Mouse (Mus musculus): ENCODE results near the gene Rapgef4. TPM values are rescaled to one million over a fixed set of nuclear protein-coding genes. Genes with fewer than 3 reads are reported as not detected.
"Not testable (repeated sequence)": the region's sequence is repeated elsewhere in the genome, so short reads cannot be mapped to it uniquely, and the experiment has no call there.

Rapgef4 gene
- total RNA-seq, 2 experiments from 2014 or later: 460 to 461 TPM

DNA sequence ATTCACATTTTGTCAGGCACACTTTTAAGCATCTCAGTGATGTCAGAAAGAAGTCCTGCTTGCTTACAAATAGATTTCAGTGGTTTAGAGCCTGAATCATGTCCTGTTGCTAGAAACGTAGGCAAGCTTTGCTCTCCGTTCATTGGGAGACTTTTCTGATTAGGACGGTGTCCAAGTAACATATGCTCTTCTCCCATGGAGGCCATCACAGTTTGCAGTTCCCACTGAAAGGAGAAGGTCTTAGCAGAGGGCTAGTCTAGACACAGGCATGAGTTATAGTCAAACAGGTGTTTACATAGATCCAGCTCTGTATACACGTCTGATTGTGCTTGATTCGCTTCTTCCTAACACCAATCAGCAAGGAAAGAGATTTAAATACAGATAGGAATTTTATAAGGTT lies 135.7 kb downstream of the Rapgef4 start:
- no peak for DNase-seq (ENCODE audit: low spot score in 2 of 2)

DNA sequence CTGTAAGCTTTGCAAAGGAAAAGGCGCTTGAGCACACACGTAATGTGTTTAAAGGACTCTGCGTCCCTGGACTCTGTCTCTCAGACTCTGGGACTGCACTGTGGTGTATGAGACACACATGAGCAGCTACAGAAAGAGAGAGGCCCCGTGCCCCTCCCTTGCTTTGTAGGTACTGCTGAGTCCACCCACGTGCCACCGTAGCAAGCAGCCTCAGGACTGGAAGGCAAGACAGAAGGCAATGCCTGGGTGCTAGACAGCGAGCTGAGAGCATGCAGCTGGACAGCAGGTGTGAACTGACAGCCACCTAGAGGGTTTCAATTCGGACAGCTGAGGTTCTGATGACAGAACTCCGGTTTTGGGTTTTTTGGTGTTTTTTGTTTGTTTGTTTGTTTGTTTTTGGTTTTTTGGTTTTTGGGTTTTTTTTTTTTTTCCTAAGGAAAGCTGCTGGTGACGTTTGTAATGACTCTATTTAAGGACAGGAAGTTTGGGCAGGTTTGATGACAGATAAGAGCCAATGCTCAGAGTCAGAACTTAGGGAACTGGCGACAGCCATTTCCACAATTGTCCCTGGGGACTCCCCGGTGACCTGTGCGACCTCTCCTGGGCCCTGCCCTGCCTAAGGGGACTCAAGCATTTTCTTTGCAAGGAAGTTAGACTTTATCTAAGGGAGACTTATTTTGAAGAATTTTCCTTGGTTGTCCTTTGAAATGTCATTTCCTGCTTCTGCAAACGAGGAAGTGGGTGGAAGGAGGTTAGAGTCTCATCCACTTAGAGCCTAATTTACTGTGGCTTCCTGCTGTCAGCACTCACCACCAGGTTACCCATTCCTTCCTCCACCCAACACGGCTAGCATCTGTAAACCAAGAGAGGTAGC lies 136.3 kb downstream of the Rapgef4 start:
- DNase-seq (ENCODE audit: low spot score in 2 of 2): peak; percentile 31 to 41

DNA sequence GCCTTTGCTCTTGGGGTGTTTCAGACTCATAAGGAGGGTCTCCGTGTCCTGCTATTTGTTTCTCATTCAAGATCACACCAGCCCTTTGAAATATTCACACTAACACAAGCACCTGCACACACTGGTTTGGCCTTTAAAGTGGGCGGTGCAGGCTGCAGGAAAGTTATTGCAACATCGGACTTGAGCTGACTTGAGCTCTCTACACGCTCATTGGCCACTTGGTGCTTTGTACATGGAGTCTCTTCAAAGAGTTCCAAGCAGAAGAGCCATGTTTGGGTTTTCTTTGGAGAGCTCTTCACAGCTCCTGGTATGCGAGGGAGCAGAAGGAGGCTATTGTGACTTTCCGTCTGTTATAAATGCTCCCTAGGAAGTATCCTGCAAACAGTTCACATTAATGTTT lies 139.2 kb downstream of the Rapgef4 start:
- DNase-seq (ENCODE audit: low spot score in 2 of 2): no peak

DNA sequence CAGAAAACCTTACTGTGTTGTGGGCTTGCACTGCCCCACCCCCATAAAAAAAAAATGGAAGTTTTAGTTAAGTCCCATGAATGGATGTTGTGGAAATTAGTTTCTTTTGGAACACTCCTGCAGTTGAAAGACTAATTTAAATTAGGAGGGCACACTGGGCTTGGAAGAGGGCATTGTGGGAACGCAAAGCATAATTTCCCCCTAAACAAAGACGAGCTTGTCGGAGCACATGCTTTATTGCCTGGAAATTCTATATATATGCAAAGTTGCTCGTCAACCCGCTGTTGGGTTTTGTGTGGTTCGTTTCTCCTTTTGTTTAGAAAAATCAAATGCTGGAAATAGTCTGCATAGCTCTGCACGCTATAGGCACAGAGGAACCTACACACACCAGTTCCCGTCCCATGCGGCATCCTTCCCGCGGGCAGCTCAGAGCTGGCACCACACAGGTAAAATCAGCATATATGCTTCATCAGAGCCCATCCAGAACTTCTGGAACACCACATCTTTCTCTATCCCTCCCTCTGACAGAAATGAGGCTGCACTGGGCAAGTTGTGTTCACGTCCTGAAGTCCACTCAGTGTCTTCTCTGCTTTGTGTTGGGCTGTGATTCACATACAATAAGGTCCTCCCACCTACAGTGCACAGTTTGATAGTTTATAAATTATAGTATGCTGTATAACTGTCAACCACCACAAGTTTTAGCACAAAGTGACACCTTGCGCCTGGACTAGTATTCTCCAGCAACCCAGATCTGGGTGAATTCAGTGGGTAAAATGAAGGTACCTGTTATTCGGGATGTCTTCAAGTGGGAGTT lies 141.6 kb downstream of the Rapgef4 start:
- DNase-seq (ENCODE audit: low spot score in 2 of 2): no peak

DNA sequence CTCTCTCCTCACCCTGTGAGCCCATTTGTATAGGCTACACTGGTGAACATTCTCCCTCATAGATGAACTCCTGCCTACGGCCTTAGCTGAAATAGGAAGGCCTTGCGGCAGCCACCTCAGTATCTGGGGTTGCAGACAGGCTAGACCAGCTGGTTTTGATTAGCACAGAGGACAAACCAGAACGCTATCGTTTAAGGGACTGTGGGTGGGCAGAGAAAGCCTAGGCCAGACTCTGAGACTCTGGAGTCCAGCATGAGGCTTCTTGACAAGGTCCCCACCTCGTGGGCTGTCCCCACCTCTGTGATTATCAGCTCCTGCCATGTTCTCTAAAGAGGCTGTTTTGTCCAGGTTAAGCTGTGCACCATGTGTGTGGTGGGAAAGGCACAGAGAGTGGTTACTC lies 142.8 kb downstream of the Rapgef4 start:
- no peak for DNase-seq (ENCODE audit: low spot score in 2 of 2)

DNA sequence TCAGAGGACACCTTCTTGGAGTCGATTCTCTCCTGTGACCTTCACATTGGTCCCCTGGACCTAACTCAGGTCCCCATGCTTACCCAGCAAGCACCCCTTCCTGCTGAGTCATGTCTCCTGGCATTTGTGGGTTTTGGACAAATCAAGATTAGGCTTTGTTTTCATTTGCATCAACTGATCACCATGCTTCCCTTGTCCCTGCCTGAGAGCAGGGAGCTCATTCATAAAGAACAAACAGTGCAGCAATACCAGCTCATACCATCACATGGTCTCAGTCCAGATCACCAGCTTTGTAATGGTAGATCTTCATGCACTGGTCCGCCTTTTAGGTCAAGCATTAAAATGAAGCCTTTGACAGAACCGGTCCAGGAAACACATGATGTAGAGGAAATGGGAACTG lies 144.7 kb downstream of the Rapgef4 start:
- no peak for DNase-seq (ENCODE audit: low spot score in 2 of 2)

DNA sequence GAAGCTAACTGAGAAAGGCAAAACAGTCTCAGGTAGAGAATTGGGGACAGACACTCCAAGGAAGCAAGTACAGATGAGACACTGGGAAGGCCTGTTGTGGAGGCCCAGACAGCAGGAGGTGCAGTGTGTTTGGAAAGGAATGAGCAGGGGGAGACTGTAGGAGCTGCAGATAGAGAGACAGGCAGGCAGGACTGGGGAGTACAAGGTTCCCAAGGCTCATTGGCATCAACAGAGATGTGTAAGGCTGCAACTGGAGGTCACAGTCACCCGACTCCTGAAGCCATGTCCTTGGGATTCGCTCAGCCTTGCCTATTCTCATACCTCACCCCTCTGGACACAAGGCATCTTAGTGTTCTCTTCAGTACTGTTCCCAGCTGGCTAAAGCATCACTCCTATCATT lies 145.4 kb downstream of the Rapgef4 start:
- DNase-seq (ENCODE audit: low spot score in 2 of 2): no peak

DNA sequence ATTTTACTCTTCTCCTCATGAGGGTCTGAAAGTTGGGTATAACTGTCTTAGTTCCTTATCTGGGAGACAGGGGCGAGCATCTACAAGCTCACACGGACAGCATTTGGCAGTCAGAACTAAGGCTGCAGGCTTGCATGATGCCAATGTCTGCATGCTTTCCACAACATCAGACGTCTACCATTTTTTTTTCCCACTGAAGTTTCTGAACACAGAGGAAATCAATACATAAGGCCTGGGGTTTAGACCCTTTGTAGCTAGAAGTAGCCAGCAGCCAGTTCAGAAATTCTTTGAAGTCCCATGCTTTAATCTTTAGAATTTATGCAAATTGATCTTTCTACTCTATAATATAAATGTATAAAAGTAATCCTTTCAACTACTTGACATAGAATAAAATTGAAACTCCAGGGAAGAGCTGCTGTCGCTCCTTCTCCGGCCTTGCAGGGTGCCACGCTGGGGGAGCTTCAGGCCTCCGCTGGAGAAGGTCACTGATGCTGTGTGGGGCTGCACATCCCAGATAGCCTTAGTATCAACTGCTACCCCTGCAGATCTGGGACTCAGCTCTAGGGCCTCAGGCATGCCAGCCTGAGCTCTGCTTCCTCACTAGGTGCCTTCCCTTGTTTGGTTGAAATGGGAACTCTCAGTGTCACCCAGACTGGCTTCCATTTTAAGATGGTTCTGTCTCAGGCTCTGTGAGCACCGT lies 148.7 kb downstream of the Rapgef4 start:
- DNase-seq (ENCODE audit: low spot score in 2 of 2): no peak

DNA sequence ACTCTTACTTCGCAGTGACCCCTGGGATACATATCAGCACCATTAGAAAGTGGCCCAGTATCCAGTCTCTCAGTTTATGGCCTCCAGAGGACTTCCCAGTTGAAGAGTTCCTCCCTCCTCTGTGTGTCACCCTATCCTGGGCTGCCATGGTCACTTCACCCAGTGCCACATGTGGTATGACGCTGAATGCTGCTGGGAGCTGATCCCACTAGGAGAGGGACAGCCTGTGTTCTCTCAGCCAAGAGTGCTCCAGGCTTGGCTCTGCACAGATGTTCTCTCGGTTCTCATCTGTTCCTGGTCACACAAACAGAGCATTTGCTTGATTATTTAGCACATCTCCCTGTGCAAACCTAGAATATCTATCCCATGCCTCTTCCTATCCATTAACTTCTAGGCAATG lies 151.2 kb downstream of the Rapgef4 start:
- DNase-seq (ENCODE audit: low spot score in 2 of 2): no peak

DNA sequence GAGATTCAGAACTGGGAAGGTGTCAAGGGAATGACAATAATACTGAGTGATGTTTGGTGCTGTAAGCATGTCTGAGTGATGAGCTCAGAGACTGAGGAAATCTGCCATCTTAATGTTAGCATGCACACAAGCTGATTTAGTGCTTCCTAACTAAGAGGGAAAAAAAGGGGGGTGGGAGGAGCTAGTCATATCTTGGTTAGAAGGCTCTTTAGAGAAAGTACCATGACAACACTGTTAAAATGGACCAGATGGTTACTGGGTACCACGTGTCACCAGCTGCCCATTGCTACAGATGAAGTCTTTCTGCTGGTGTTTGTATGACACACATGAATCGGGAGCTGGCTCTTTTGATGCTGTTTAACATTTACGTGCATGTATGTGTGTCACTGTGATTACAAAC lies 155.0 kb downstream of the Rapgef4 start:
- no peak for DNase-seq (ENCODE audit: low spot score in 2 of 2)

DNA sequence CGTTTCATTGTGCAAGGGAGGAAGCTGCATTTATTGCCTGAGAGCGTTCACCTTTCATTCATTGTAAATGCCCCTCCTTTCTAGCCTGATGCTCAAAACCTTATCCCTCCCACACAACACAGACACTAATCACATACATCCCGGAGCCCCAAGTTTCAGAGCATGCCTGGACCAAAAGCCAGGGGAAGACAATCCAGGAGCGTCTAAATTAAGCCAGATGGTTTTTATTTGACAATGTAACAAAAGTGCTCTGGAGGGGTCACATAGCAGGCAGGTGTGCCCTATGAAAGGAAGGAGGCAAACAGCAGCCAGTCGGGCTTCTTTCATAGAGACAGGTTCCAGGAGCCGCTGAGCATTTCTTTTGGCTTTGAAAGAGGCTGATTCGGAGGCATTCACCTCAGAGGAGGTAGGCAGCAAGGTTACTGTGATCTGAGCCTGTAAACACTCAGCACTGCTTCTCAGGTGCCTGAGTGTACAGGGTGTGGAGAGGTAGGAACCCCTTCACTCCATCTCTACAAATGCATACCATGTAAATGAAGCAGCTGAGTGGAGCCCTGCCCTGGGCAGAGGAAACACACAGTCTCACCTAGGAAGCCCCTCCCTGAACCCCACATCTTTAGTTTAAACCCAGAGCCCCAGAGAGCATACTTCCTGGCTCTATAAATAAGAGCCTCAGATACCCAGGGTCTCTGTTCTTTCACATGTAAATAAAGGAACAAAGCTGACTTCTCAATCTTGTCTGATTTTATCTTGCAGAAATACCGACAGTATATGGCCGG lies 155.6 kb downstream of the Rapgef4 start:
- DNase-seq (ENCODE audit: low spot score in 2 of 2): no peak

DNA sequence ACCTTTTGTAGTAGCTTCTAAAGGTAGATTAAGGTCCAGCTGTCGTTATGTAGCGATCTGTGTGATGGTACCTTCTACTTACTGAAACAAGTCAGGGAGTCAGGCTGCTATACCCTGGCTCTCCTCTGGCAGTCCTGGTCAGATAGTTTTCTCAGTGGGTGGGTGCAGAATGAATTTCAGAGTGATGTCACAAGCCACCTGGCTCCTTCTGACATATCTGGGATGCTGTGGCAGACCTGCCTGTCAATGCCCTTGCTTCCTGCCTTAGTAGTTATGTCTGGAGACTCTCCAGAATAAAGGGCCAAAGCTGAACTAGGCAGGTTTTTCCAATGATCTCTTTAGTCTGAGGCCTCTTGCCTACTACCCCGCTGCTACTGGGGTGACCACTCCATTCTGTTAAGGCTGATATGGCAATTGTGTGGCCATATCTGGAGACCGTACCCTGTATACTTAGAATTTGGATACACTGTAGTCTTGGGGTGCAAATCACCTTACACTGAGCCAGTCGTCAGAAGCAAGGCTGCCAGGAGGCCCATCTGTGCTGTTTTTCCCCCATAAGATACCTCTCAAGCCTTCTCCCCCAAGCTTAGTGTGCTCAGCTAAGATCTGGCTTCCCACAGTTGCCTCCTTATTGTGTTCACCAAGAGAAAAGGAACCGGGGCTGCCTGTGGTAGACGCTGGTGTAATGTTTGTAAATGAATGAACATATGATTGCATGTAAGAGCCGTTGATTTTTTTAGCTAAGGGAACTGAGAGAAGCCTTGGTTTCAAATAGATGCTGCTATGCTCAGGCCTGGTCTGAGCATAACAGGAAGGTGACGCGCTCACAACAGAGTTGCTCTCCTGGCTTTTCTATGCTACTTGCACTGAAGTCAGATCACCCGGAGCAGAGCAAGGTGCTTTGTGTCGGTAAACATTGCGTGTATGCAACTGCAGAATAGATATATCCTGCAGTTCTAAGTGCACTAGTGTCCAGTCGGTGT lies 159.1 kb downstream of the Rapgef4 start:
- DNase-seq (ENCODE audit: low spot score in 2 of 2): peak; percentile 18 to 23

DNA sequence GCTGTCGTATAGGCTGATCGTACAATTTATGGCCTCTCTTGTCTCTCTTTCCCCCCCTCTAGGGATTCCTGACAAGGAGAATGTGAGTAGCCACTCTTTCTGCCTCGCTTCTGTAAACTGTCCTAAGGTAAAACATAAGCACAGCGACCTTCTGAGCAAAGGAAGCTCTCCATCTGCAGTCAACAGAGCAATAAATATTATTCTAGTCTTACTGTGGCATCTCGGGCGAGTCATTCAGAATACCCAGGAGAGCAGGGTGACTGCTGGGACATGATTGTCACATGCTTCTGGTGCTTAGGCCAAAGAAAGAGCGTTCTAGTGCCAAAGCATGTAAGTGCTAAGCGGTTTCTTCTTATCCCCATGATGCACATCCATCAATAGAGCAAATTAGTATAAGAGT lies 160.1 kb downstream of the Rapgef4 start:
- DNase-seq (ENCODE audit: low spot score in 2 of 2): no peak

DNA sequence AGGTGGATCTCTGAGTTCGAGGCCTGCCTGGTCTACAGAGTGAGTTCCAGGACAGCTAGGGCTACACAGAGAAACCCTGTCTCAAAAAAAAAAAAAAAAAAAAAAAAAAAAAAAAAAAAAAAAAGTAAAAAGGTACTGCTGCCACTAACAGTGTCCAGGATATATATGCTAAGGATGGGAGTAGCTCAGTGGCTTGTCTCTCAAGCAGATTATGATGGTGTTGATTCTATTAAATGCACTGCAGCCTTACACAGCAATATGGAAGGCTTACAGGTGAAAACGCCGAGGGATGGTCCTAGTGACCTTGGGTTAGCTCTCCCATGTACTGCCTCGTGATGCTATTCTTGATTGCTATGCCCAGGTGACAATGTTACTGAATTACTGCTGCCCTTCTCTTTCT lies 160.7 kb downstream of the Rapgef4 start:
- DNase-seq (ENCODE audit: low spot score in 2 of 2): not testable (repeated sequence)

DNA sequence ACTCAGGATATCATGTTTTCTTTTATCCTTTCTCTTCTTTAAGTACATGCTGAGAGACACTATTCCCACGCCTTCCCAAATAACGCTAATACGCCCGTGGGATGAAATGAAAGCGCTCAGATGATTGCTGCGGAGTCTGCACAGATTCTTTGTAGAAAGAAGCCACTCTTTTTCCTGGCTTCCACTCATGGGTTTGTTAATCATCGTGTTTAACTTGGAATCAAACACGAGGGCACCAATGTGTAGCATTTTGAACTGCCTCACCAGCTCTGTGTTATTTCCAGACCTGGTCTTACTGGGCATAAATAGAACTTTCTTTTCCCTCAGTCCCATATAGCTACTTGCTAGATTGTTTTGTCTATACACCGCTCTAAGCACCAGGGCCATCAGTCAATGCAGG lies 162.4 kb downstream of the Rapgef4 start:
- DNase-seq (ENCODE audit: low spot score in 2 of 2): no peak

DNA sequence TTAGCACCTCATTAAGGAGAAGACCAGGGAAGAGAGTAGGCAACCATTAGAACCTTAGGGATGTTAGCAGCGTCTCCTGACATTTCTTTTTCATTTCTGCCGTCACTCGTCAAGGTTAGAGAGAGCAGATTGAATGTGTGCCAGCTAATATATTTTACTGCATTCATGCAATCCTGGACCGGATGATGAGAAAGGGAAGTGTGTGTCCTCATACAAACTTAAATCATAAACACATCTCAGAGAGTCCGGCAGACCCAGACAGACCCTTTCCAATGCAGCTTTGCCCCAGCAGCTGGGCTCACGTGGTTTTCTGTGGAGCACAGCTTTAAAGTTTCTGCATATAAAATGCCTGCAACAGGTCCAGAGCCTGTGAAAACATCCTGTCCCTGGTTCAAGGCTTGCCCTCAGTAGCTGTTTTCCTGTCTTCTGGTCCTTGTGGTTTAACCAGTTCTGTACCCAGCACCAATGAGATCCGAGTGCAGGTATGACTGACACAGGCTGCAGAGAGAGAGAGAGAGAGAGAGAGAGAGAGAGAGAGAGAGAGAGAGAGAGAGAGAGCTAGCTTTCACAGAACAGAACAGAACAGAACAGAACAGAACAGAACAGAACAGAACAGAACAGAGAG lies 163.6 kb downstream of the Rapgef4 start:
- no peak for DNase-seq (ENCODE audit: low spot score in 2 of 2)

DNA sequence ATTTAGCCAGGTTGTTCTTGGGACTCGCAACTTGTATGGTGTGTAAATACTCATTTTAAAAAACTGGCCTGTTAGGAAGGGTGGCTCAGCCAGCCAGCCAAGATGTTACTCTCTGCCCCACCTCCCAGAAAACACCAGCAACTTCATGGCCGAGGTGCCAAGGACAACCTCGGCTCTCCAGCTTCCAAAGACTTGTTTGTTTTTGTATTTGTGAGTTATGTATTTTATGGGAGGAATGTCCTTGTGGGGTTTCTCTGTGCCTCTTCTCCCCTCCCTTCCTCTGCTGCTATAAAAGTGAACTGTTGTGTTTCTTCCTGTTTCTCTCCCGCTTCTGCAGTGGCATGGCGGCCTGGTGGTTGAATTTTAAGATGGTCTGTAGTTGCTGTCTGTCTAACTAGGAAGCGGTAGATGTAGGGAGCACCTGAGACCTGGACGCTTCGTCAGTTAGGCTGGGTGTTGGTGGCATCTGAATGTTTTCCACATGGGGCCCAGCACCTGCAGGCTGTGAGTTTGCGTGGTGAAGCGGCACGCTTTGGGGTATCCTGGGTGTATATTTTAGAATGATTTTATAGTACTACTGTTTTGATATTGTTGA lies 164.3 kb downstream of the Rapgef4 start:
- no peak for DNase-seq (ENCODE audit: low spot score in 2 of 2)

DNA sequence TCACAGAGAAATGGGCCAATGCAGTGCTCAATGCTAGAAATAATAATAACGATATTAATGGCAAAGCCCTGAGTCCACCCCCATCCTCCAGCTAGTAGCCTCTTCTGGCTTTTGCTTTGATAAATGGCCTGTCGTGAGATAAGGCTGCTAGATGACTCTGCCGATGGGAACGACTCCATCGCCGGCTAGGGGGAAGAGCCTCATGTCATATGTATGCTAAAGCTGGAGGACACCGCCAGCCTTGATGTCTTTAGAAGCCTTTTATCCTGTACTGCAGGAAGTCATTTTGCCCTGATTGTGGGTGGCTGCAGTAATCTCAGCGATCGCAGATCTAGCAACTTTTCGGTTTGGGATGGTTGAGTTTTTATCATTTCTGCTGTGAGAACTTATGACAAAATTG lies 165.0 kb downstream of the Rapgef4 start:
- DNase-seq (ENCODE audit: low spot score in 2 of 2): no peak

DNA sequence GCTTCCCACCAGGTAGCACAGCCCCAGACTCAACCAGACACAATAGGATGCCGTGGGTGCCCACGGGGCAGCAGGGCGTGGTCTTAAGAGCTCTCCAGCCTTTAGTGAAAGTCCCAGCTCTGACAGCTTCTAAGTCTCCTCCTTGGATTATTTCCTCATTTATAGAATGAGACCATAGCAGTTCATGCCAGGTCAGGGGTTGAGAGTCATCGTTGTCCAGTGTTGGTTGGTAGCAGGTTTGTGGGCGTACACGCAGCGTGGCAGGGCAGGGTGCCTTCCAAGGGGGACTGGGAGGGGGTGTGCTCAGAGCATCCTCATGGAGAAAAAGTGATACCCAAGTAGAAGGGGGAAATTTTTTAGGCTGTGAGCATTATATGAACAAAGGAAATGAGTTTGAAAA lies 166.2 kb downstream of the Rapgef4 start:
- DNase-seq (ENCODE audit: low spot score in 2 of 2): no peak

Data from left cerebral cortex, adult 18-20 months (tissue).